9 mouse cellular contexts compared by ENCODE assay signal in the genomic region with DNA sequence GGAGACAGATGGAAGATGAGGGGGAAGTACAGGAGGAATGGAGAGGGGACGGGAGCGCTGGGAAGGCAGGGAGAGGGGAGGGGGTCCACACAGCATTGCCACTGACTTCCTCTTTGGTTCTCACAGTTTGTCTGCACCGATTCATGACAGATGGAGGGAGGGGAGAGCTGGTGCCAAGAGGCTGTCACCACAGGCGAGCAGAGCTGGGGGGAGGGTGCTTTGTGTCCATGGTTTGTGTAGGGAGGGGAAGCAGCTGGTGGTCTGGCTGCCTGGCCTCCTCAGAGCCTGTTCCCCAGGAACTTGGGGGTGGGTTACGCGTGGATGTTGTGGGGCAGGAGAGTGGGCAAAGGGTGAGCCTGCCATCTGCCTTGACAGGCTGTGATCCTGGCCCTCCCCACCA. TPM values are rescaled to one million over a fixed set of nuclear protein-coding genes. Genes with fewer than 3 reads are reported as not detected.
DNase-seq lines count a peak whose midpoint lies in the region; ATAC-seq and TF ChIP-seq lines count a peak whose summit lies in the region.
"Had no signal": no experiment of that assay in that cellular context is flagged by ENCODE, and none has a peak within 500 bp of the region (broad histone marks: within the 10 kb centered on the region; RNA-seq: fewer than 3 reads in every experiment).

No protein-coding gene starts in this region.

- no peak for TF ChIP-seq POLR2A in olfactory bulb, adult 2 months (IDR thresholded peaks at IDR 0.05; ENCODE audit: insufficient read depth, low read depth, low read length)

- H3K36me3 ChIP-seq in neural tube, embryonic 11.5 days (ENCODE audit: control insufficient read depth, insufficient read depth, low read length) = no peaks in the 10 kb centered on the region

- TF ChIP-seq CTCF in layer of hippocampus, adult 2 months (conservative IDR thresholded peaks at IDR 0.05) = no peak
- no peak for TF ChIP-seq CTCF in olfactory bulb, adult 2 months (IDR thresholded peaks at IDR 0.05; ENCODE audit: insufficient read depth, low read depth, low read length)

- H3K9ac ChIP-seq in neural tube, embryonic 11.5 days (ENCODE audit: low read length) = no peak overlapping the region

- no peak overlapping the region for H3K4me3 ChIP-seq in neural tube, embryonic 11.5 days (ENCODE audit: low read depth, low read length)
- no peak overlapping the region for H3K4me3 ChIP-seq in layer of hippocampus, adult 2 months
- H3K4me3 ChIP-seq in olfactory bulb, adult 2 months (ENCODE audit: insufficient read depth, low read depth, low read length) = no peak overlapping the region

- DNase-seq in cerebellum, adult 11 months = peak; percentile 49
- DNase-seq in cerebellum, adult 9-10 months = no peak
- no peak for DNase-seq in neural tube, embryonic 11.5 days (ENCODE audit: low spot score)
- no peak for DNase-seq in neural tube, embryonic 10.5 days (ENCODE audit: extremely low spot score, low spot score)
- peak in 1 of 2 experiments; percentile 57 for DNase-seq in layer of hippocampus, adult 2 months (ENCODE audit: low spot score in 2 of 2)
- DNase-seq in heart, postnatal 25 days (ENCODE audit: low spot score) = no peak
- no peak for DNase-seq in thymus, postnatal 36 days

- peak; percentile 5; the same call in 1 of the 2 replicates for ATAC-seq in neural tube, embryonic 11.5 days (ENCODE audit: insufficient read depth, low FRiP score, low TSS enrichment)
- ATAC-seq: Patski had no signal

- no peaks in the 10 kb centered on the region for H3K9me3 ChIP-seq in neural tube, embryonic 11.5 days (ENCODE audit: control insufficient read depth, low read length)

- no peak overlapping the region for H3K27ac ChIP-seq in neural tube, embryonic 11.5 days (ENCODE audit: low read depth, low read length)
- H3K27ac ChIP-seq in layer of hippocampus, adult 2 months = peak overlapping the region; percentile 84
- H3K27ac ChIP-seq in olfactory bulb, adult 2 months (ENCODE audit: insufficient read depth, low read depth, low read length) = peak overlapping the region; percentile 18; the same call in 1 of the 2 replicates

- intact Hi-C loops in heart, postnatal 25 days (cut with DNase I) = no loop called here

- H3K4me1 ChIP-seq in neural tube, embryonic 11.5 days (ENCODE audit: control insufficient read depth, insufficient read depth, low read length) = peaks cover 27% of the 10 kb centered on the region
- peaks cover 73% of the 10 kb centered on the region for H3K4me1 ChIP-seq in olfactory bulb, adult 2 months (ENCODE audit: control insufficient read depth, insufficient read depth, low read length)

- no peaks in the 10 kb centered on the region for H3K27me3 ChIP-seq in neural tube, embryonic 11.5 days (ENCODE audit: control insufficient read depth, insufficient read depth, low read length)
- H3K27me3 ChIP-seq: Patski had no signal

- 42% methylated on average over 6 of the region's 6 CpGs for WGBS in neural tube, embryonic 11.5 days
- WGBS in olfactory bulb, adult 2 months = 39% methylated on average over 6 of the region's 6 CpGs

- no peak overlapping the region for H3K4me2 ChIP-seq in neural tube, embryonic 11.5 days (ENCODE audit: low read depth)

RNA-seq across cellular contexts. Expression of gene Lrp8, which starts 15.4 kb away (rescaled TPM):
- 25.6 and 27.6 TPM in 2 replicates for polyA plus RNA-seq in neural tube, embryonic 11.5 days (2014; fragmentation: Nextera tagmentation; extraction: Ambion mirVana)
- total RNA-seq in layer of hippocampus, adult 2 months (2021) = 10 to 100 TPM; 84.3 to 98.5 TPM
- not detected in 2 replicates for polyA plus RNA-seq in olfactory bulb, adult 2 months (2012; ENCODE audit: insufficient read depth, insufficient read length, low replicate concordance, missing spikeins)
- 1 to 10 TPM in 1 of 2 experiments, under 1 TPM in 1; 0.75 to 1.6 TPM for total RNA-seq in heart, postnatal 25 days (2021)

Comparison
In these comparisons a context has a peak if more than half of its experiments do, and no peak if none do; other contexts are left out.
1. RNA of gene Lrp8, which starts 15.4 kb away (total RNA-seq): 84.3 to 98.5 TPM in layer of hippocampus, adult 2 months; 0.75 to 1.6 TPM in heart, postnatal 25 days; every median in the first group is over 10 times any median in the second.